Mouse (Mus musculus): ENCODE measurements around the gene Arel1. TPM values are rescaled to one million over a fixed set of nuclear protein-coding genes. Genes with fewer than 3 reads are reported as not detected.

The Arel1 gene
- 66.9 and 70.4 TPM in 2 replicates for polyA plus RNA-seq (2012; rRNA removed)

DNA sequence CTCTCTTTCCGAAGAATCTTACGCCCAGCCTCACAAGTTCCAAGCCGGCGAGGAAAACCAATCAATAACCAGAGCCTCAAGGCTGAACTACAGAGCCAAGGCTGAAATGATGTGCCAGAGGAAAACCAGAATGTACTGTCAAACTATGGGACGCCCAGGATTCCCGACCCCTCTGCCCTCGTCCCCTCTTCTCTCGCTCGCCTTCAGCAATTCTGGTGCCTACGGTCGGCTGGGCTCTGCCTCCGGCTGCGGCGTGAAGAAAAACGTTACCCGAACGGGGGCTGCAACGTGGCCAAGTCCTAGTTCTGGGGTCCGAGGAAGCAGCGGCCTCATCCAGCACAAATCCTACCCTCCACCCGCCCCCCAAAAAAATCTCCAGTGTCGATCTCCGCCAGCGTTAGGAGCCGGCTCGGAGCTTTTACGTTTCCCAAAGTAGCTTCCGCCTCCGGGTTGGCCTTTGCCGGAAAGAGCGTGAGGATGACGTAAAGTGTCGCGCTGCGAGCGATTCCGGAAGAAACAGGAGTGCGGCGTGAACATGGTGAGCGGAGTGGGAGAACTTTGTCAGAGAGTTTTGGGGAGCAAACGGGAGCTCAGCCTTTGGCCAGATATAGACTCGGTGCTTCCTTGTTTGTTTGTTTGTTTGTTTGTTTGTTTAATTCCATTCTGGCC lies at the start of gene Arel1, which contains the start of gene Fcf1:
TSS of gene Arel1 (minus strand) at position 473 of the 669 bp plus-strand sequence.
TSS of gene Fcf1 (plus strand) at position 470 of the 669 bp plus-strand sequence.
- Histone ChIP-seq H3K27ac (ENCODE audit: insufficient read depth, low read length) (no peak within 1 kb of the TSS), H3K4me3 (ENCODE audit: insufficient read depth, low read length) (peak within 1 kb of the TSS; percentile 92), H3K4me1 (ENCODE audit: control insufficient read depth, insufficient read depth, low read length) (peaks cover 7% of the 10 kb centered on the region)
- TF ChIP-seq CTCF (IDR thresholded peaks at IDR 0.05; ENCODE audit: extremely low read depth, insufficient read depth, low read length) = no peak
- TF ChIP-seq POLR2A (IDR thresholded peaks at IDR 0.05; ENCODE audit: extremely low read depth, insufficient read depth, low read length) = peak; percentile 73

DNA sequence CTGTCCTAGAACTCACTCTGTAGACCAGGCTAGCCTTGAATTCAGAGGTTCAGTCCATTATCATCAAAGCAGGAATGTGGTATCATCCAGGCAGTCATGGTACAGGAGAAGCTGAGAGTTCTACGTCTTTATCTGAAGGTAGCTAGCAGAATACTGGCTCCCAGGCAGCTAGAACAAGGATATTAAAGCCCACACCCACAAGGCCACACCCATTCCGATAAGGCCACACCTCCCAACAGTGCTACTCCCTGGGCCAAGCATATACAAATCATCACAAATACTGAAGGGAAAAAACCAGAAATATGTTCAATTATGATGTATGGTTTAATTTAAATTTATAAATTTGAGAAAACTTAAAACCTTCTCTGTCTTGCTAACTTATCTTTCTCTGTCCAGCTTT lies 41.5 kb upstream of the Arel1 start:
- TF ChIP-seq CTCF (IDR thresholded peaks at IDR 0.05; ENCODE audit: extremely low read depth, insufficient read depth, low read length) (no peak), POLR2A (IDR thresholded peaks at IDR 0.05; ENCODE audit: extremely low read depth, insufficient read depth, low read length) (no peak)
- H3K4me1 ChIP-seq (ENCODE audit: control insufficient read depth, insufficient read depth, low read length) = peaks cover 1% of the 10 kb centered on the region; the same call in 1 of the 2 replicates
- no peak overlapping the region for H3K27ac ChIP-seq (ENCODE audit: insufficient read depth, low read length)
- no peak overlapping the region for H3K4me3 ChIP-seq (ENCODE audit: insufficient read depth, low read length)

DNA sequence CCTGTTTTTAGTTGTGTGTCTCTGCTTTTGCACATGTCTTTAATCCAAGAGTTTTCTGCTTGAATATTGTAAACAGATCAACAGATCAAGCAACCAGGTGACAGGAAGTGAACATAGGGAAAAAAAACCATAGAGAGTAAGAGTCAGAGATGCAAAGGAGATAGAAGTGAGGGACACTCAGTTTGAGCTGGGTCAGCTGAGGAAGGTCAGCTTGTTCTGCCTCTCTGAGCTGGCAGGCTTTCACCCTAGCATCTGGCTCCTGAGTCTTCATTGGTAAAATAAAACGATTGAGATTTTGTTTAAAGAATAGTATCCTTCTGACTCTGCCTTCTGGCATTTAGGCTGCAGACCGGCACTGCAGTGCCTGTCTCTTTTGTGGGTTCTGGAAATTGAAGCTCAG lies 39.8 kb upstream of the Arel1 start:
- no peaks in the 10 kb centered on the region for H3K4me1 ChIP-seq (ENCODE audit: control insufficient read depth, insufficient read depth, low read length)
- no peak overlapping the region for H3K27ac ChIP-seq (ENCODE audit: insufficient read depth, low read length)
- TF ChIP-seq POLR2A (IDR thresholded peaks at IDR 0.05; ENCODE audit: extremely low read depth, insufficient read depth, low read length) (no peak), CTCF (IDR thresholded peaks at IDR 0.05; ENCODE audit: extremely low read depth, insufficient read depth, low read length) (no peak)
- no peak overlapping the region for H3K4me3 ChIP-seq (ENCODE audit: insufficient read depth, low read length)

DNA sequence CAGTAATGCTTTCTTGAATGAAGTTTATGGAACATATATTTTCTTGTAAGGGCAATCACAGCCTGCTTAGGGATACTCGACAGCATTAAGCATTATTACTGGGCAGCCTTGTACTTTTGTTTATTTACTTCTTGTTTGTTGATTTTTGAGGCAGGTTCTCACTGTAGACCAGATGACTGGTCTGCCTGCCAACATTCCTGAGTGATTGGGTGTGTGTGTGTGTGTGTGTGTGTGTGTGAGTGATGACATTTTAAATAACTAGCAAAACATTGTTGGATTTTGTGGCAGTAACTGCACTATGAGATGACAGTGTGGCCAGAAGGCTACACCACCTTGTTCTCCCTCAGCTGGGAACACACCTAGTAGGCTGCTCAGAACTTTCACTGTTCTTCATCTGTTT lies 39.1 kb upstream of the Arel1 start:
- no peaks in the 10 kb centered on the region for H3K4me1 ChIP-seq (ENCODE audit: control insufficient read depth, insufficient read depth, low read length)
- H3K27ac ChIP-seq (ENCODE audit: insufficient read depth, low read length) = no peak overlapping the region
- TF ChIP-seq CTCF (IDR thresholded peaks at IDR 0.05; ENCODE audit: extremely low read depth, insufficient read depth, low read length) (no peak), POLR2A (IDR thresholded peaks at IDR 0.05; ENCODE audit: extremely low read depth, insufficient read depth, low read length) (no peak)
- H3K4me3 ChIP-seq (ENCODE audit: insufficient read depth, low read length) = no peak overlapping the region

DNA sequence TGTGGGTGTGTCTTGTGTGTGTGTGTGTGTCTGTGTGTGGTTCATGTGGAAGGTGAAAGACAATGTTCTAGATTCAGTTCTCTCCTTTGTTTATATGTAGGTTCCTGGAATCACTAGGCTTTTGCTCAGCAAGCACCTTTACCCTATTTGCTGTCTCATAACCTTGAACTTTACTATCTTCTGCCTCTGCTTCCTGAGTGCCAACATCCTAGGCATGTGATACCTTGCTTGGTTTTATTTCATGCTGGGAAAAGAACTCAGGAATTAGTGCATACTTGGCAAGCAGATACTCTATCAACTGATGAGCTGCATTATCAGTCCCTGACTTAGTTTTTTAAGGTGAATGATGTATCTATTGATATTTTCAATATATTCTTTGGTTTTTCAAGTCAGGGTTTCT lies 36.3 kb upstream of the Arel1 start:
- H3K27ac ChIP-seq (ENCODE audit: insufficient read depth, low read length) = no peak overlapping the region
- H3K4me3 ChIP-seq (ENCODE audit: insufficient read depth, low read length) = no peak overlapping the region
- no peak for TF ChIP-seq POLR2A (IDR thresholded peaks at IDR 0.05; ENCODE audit: extremely low read depth, insufficient read depth, low read length)
- no peak for TF ChIP-seq CTCF (IDR thresholded peaks at IDR 0.05; ENCODE audit: extremely low read depth, insufficient read depth, low read length)
- no peaks in the 10 kb centered on the region for H3K4me1 ChIP-seq (ENCODE audit: control insufficient read depth, insufficient read depth, low read length)

DNA sequence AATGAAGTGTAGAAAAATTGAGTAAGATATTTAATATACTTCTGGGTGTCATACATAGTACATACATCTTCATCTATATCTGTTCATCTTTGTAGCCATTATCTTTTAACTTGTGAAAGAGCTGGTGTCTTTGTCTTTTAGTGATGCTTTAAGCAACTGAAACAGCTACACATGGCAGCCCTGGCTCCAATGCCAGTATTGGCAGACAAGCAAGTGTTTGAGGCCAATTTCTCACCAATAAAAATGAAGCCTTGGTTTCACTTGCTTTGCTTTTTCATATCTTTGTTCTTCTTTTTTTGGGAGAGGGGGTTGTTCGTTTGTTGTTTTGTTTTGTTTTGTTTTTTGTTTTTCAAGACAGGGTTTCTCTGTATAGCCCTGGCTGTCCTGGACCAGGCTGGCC lies 35.5 kb upstream of the Arel1 start:
- Histone ChIP-seq H3K4me1 (ENCODE audit: control insufficient read depth, insufficient read depth, low read length) (no peaks in the 10 kb centered on the region), H3K27ac (ENCODE audit: insufficient read depth, low read length) (no peak overlapping the region), H3K4me3 (ENCODE audit: insufficient read depth, low read length) (no peak overlapping the region)
- TF ChIP-seq CTCF (IDR thresholded peaks at IDR 0.05; ENCODE audit: extremely low read depth, insufficient read depth, low read length) = no peak
- TF ChIP-seq POLR2A (IDR thresholded peaks at IDR 0.05; ENCODE audit: extremely low read depth, insufficient read depth, low read length) = no peak

DNA sequence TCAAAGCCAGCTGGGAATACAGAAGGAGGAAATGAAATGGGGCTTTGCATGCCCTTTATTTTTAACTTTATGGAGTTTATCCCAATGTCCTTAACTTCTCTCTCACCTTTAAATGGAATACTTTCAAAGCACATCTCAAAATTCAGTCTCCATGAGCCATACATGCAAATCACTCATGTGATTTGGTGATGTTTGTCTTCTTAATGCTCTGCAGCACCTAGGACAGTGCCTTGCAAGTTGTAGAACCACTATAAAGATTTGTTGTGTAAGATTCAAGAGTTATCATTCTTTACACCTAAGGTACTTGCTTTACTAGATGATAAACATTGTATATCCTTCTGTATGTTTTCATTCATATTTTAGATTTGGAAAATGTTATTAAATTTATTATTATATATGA lies 28.4 kb upstream of the Arel1 start:
- H3K27ac ChIP-seq (ENCODE audit: insufficient read depth, low read length) = no peak overlapping the region
- peaks cover 3% of the 10 kb centered on the region; the same call in 1 of the 2 replicates for H3K4me1 ChIP-seq (ENCODE audit: control insufficient read depth, insufficient read depth, low read length)
- peak overlapping the region; percentile 92; the same call in 1 of the 2 replicates for H3K4me3 ChIP-seq (ENCODE audit: insufficient read depth, low read length)
- TF ChIP-seq POLR2A (IDR thresholded peaks at IDR 0.05; ENCODE audit: extremely low read depth, insufficient read depth, low read length) (no peak), CTCF (IDR thresholded peaks at IDR 0.05; ENCODE audit: extremely low read depth, insufficient read depth, low read length) (no peak)

DNA sequence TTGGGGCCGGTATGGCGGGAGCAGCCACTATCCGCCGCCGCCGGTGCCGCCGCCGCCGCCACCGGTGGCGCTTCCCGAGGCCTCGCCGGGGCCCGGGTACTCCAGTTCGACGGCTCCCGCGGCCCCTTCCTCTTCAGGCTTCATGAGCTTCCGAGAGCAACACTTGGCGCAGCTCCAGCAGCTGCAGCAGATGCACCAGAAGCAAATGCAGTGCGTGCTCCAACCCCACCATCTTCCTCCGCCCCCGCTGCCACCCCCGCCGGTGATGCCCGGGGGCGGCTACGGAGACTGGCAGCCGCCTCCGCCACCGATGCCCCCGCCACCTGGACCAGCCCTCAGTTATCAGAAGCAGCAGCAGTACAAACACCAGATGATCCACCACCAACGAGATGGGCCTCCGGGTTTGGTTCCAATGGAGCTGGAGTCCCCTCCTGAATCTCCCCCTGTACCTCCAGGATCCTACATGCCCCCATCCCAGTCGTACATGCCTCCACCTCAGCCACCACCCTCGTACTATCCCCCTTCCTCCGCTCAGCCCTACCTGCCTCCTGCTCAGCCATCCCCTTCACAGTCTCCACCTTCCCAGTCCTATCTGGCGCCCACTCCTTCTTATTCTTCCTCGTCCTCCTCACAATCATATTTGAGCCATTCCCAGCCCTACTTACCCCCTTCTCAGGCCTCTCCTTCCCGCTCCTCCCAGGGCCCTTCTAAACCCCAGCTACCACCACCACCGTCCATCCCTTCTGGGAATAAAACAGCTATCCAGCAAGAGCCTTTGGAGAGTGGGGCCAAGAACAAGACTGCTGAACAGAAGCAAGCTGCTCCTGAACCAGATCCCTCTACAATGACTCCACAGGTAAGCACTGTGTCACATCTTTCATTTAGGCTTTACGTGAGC lies 26.1 kb upstream of the Arel1 start:
- no peak for TF ChIP-seq POLR2A (IDR thresholded peaks at IDR 0.05; ENCODE audit: extremely low read depth, insufficient read depth, low read length)
- no peak for TF ChIP-seq CTCF (IDR thresholded peaks at IDR 0.05; ENCODE audit: extremely low read depth, insufficient read depth, low read length)
- Histone ChIP-seq H3K4me1 (ENCODE audit: control insufficient read depth, insufficient read depth, low read length) (peaks cover 3% of the 10 kb centered on the region; the same call in 1 of the 2 replicates), H3K27ac (ENCODE audit: insufficient read depth, low read length) (peak overlapping the region; percentile 66), H3K4me3 (ENCODE audit: insufficient read depth, low read length) (peak overlapping the region; percentile 92)

DNA sequence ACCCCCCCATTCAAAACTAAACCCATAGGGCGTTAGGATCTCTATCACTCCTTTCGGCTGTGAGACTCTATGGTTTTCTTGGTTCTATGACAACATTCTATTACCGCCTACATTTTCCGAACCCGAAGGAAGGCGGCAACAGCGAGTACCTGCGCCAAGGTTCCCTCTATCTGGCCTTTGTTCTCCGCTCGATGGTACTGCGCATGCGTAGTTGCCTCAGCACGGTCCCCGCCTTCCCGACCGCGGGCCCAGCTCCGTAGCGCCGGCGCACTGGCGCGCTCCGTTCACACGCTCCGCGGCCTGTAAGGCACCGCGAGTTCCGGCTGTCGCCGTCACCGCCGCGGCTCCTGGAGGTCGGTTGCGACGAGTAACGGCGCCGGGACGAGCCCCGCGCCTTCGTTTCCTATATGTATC lies 25.4 kb upstream of the Arel1 start, which contains the start of gene Ylpm1:
TSS of gene Ylpm1 (plus strand) at position 239 of the 414 bp plus-strand sequence.
- peak within 1 kb of the TSS; percentile 92 for H3K4me3 ChIP-seq (ENCODE audit: insufficient read depth, low read length)
- TF ChIP-seq CTCF (IDR thresholded peaks at IDR 0.05; ENCODE audit: extremely low read depth, insufficient read depth, low read length) = peak; percentile 58
- TF ChIP-seq POLR2A (IDR thresholded peaks at IDR 0.05; ENCODE audit: extremely low read depth, insufficient read depth, low read length) = peak; percentile 83
- peak within 1 kb of the TSS; percentile 66 for H3K27ac ChIP-seq (ENCODE audit: insufficient read depth, low read length)
- H3K4me1 ChIP-seq (ENCODE audit: control insufficient read depth, insufficient read depth, low read length) = peaks cover 3% of the 10 kb centered on the region; the same call in 1 of the 2 replicates

All from cortical plate, adult 2 months (tissue).